Mouse (Mus musculus) MEL (cell line): ENCODE data around the gene Vwa8. TPM values are rescaled to one million over a fixed set of nuclear protein-coding genes. Genes with fewer than 3 reads are reported as not detected.

Experiments
- DNase-seq: peaks from one replicate; pipeline ENCODE4 v3.0.0; 2011; ENCODE audit warnings: low read depth, low spot score
- H3K27ac ChIP-seq: 2 replicates; pipeline ENCODE4 v1.5.1; 2012; ENCODE audit warnings: low read depth, mild to moderate bottlenecking, control low read depth, low read length, moderate library complexity; ENCODE audit not compliant: control insufficient read depth
- H3K27me3 ChIP-seq, 2 experiments: fragments of 150-350 bp in 1 of 2; sonication (generic) in 1 of 2; 2 replicates each; pipeline ENCODE4 v1.6.1; 2012; ENCODE audit warnings: low read length in 2 of 2, mild to moderate bottlenecking in 2 of 2, improper control_type of control experiment in 1 of 2, moderate library complexity in 1 of 2; ENCODE audit not compliant: insufficient read depth in 2 of 2, control insufficient read depth in 1 of 2
- H3K36me3 ChIP-seq, 2 experiments: 2 replicates each; pipeline ENCODE4 v1.6.1; 2012 to 2014; ENCODE audit warnings: low read length in 2 of 2, improper control_type of control experiment in 1 of 2, inconsistent platforms in 1 of 2, mild to moderate bottlenecking in 1 of 2; ENCODE audit not compliant: insufficient read depth in 2 of 2, control insufficient read depth in 1 of 2
- H3K4me1 ChIP-seq, 2 experiments: fragments of 150-350 bp in 1 of 2; sonication (generic) in 1 of 2; 2 replicates each; pipeline ENCODE4 v1.6.1; 2012; ENCODE audit warnings: low read length in 2 of 2, improper control_type of control experiment in 1 of 2, mild to moderate bottlenecking in 1 of 2; ENCODE audit not compliant: insufficient read depth in 2 of 2, control insufficient read depth in 1 of 2
- H3K4me3 ChIP-seq, 2 experiments: fragments of 150-350 bp in 1 of 2; sonication (generic) in 1 of 2; 2 replicates each; pipeline ENCODE4 v1.5.1; 2012; ENCODE audit warnings: low read depth in 2 of 2, low read length in 2 of 2, mild to moderate bottlenecking in 2 of 2, moderate library complexity in 2 of 2, control low read depth in 1 of 2, improper control_type of control experiment in 1 of 2; ENCODE audit not compliant: control insufficient read depth in 1 of 2, insufficient read depth in 1 of 2
- H3K79me2 ChIP-seq: 2 replicates; pipeline ENCODE4 v1.6.1; 2012; ENCODE audit warnings: mild to moderate bottlenecking, low read length, moderate library complexity; ENCODE audit not compliant: control insufficient read depth, poor library complexity, insufficient read depth
- H3K9ac ChIP-seq: 2 replicates; pipeline ENCODE4 v1.6.1; 2012; ENCODE audit warnings: low read depth, mild to moderate bottlenecking, control low read depth, low read length, moderate library complexity; ENCODE audit not compliant: control insufficient read depth, poor library complexity, severe bottlenecking
- H3K9me3 ChIP-seq: fragments of 150-350 bp; sonication (generic); replicated peaks from 2 replicates; pipeline ENCODE4 v1.6.1; 2012; ENCODE audit warnings: mild to moderate bottlenecking, low read length, improper control_type of control experiment, moderate library complexity; ENCODE audit not compliant: insufficient read depth
- BHLHE40 ChIP-seq: IDR thresholded peaks from 2 replicates; pipeline ENCODE4 v1.6.1; 2012; ENCODE audit warnings: low read depth, mild to moderate bottlenecking, inconsistent platforms, low read length, improper control_type of control experiment, borderline replicate concordance
- CHD1 ChIP-seq: IDR thresholded peaks from 2 replicates; pipeline ENCODE4 v1.6.1; 2012; ENCODE audit warnings: low read depth, mild to moderate bottlenecking, inconsistent platforms, low read length, improper control_type of control experiment
- CHD2 ChIP-seq: IDR thresholded peaks from 2 replicates; pipeline ENCODE4 v1.6.1; 2011; ENCODE audit warnings: low read length, improper control_type of control experiment
- E2F4 ChIP-seq: IDR thresholded peaks from 2 replicates; pipeline ENCODE4 v1.6.1; 2011; ENCODE audit warnings: low read depth, low read length, improper control_type of control experiment, borderline replicate concordance
- ELF1 ChIP-seq: IDR thresholded peaks from 2 replicates; pipeline ENCODE4 v1.6.1; 2014; ENCODE audit warnings: low read depth, mild to moderate bottlenecking, inconsistent platforms, low read length, improper control_type of control experiment, moderate library complexity
- GATA1 ChIP-seq: IDR thresholded peaks from 2 replicates; pipeline ENCODE4 v1.6.1; 2011; ENCODE audit warnings: low read depth, low read length, improper control_type of control experiment
- KAT2A ChIP-seq: conservative IDR thresholded peaks from 2 replicates; pipeline ENCODE4 v1.6.1; 2012; ENCODE audit warnings: low read depth, low read length, improper control_type of control experiment, inconsistent platforms
- MAFK ChIP-seq: IDR thresholded peaks from 2 replicates; pipeline ENCODE4 v1.6.1; 2011; ENCODE audit warnings: low read depth, mild to moderate bottlenecking, low read length, improper control_type of control experiment, borderline replicate concordance
- MAZ ChIP-seq: IDR thresholded peaks from 2 replicates; pipeline ENCODE4 v1.6.1; 2012; ENCODE audit warnings: low read depth, mild to moderate bottlenecking, inconsistent platforms, low read length, improper control_type of control experiment
- MXI1 ChIP-seq: IDR thresholded peaks from 2 replicates; pipeline ENCODE4 v1.6.1; 2011; ENCODE audit warnings: mild to moderate bottlenecking, low read depth, low read length, improper control_type of control experiment
- POLR2AphosphoS2 ChIP-seq: IDR thresholded peaks from 2 replicates; pipeline ENCODE4 v1.6.1; 2011; ENCODE audit warnings: low read length, improper control_type of control experiment
- POLR2AphosphoS5 ChIP-seq: IDR thresholded peaks from 2 replicates; pipeline ENCODE4 v1.6.1; 2012; ENCODE audit warnings: low read depth, borderline replicate concordance, mild to moderate bottlenecking, inconsistent platforms, low read length, moderate library complexity, mixed read lengths
- RCOR1 ChIP-seq: IDR thresholded peaks from 2 replicates; pipeline ENCODE4 v1.6.1; 2012; ENCODE audit warnings: low read depth, mild to moderate bottlenecking, inconsistent platforms, low read length, improper control_type of control experiment
- TCF12 ChIP-seq: IDR thresholded peaks from 2 replicates; pipeline ENCODE4 v1.6.1; 2014; ENCODE audit warnings: low read depth, mild to moderate bottlenecking, inconsistent platforms, low read length, improper control_type of control experiment, moderate library complexity
- USF1 ChIP-seq: IDR thresholded peaks from 2 replicates; pipeline ENCODE4 v1.6.1; 2014; ENCODE audit warnings: low read depth, mild to moderate bottlenecking, inconsistent platforms, low read length, improper control_type of control experiment, moderate library complexity
- ZC3H11A ChIP-seq: IDR thresholded peaks from 2 replicates; pipeline ENCODE4 v1.6.1; 2012; ENCODE audit warnings: low read depth, mild to moderate bottlenecking, inconsistent platforms, low read length, improper control_type of control experiment
- ZKSCAN1 ChIP-seq: IDR thresholded peaks from 2 replicates; pipeline ENCODE4 v1.6.1; 2012; ENCODE audit warnings: low read depth, mild to moderate bottlenecking, inconsistent platforms, low read length, improper control_type of control experiment, moderate library complexity
- ZMIZ1 ChIP-seq: IDR thresholded peaks from 2 replicates; pipeline ENCODE4 v1.6.1; 2012; ENCODE audit warnings: low read depth, mild to moderate bottlenecking, inconsistent platforms, low read length, improper control_type of control experiment, moderate library complexity
- polyA plus RNA-seq, 2 experiments: library from polyadenylated mRNA; stranded (reverse) in 1 of 2; unstranded in 1 of 2; fragments of >175 nt in 1 of 2; fragments of >200 nt in 1 of 2; gene quantifications; 2 replicates each; pipeline versions ENCODE4 v1.2.1 to v1.2.4; 2012; ENCODE audit warnings: low replicate concordance in 2 of 2, low read depth in 1 of 2; ENCODE audit not compliant: insufficient read length in 2 of 2, insufficient read depth in 1 of 2, missing spikeins in 1 of 2
- total RNA-seq: library from RNA; depleted of rRNA; stranded (reverse); fragments of 300-350 nt; gene quantifications from 2 replicates; pipeline ENCODE4 v1.2.3, GENCODE M21; 2012

Vwa8 gene
- total and polyA plus RNA-seq, 3 experiments, result 12.4 to 19.6 TPM; not detected in 1

DNA sequence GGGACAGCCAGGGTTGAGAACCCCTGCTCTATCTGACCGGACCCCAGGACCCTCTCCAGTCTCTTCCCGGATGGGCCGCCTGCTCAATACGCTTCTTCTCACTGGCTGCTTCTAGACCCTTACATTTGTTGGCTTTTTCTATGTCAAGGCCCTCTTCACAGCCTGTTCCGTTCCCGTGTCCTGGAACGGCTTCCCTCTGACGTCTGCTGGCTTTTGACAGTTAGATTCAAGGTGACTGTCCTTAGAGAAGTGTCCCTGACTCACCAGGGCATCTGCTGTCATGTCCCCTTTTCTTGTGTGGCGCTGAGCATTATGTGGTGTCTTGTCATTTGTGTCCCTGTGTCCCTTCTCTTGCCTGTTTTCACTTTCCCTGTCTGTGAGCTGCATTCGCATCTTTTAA, 121.8 kb downstream of the Vwa8 start:
- Histone ChIP-seq H3K9me3 (no peaks in the 10 kb centered on the region), H3K9ac (no peak overlapping the region), H3K27ac (no peak overlapping the region), H3K4me3 (no peak overlapping the region), H3K4me1 (no peaks in the 10 kb centered on the region), H3K36me3 (no peaks in the 10 kb centered on the region; a peak in 1 of 4 replicates), H3K27me3 (no peaks in the 10 kb centered on the region), H3K79me2 (no peaks in the 10 kb centered on the region)
- TF ChIP-seq POLR2AphosphoS2, result no peak
- TF ChIP-seq CHD2, result no peak
- no peak for DNase-seq

- DNase-seq, result no peak
- no peak overlapping the region for H3K9ac ChIP-seq
- H3K79me2 ChIP-seq, result no peaks in the 10 kb centered on the region
- TF ChIP-seq ELF1 (no peak), RCOR1 (no peak), MXI1 (no peak)
- no peaks in the 10 kb centered on the region; a peak in 1 of 4 replicates for H3K36me3 ChIP-seq
- no peaks in the 10 kb centered on the region for H3K9me3 ChIP-seq
- H3K27ac ChIP-seq, result no peak overlapping the region
- no peaks in the 10 kb centered on the region for H3K4me1 ChIP-seq
- H3K27me3 ChIP-seq, result no peaks in the 10 kb centered on the region
- no peak overlapping the region for H3K4me3 ChIP-seq
These were observed 123.6 kb downstream of the Vwa8 start for GRCm38 (mm10) chr14:78972424-78972823.

GRCm38 (mm10) chr14:78983104-78983503, 134.3 kb downstream of the Vwa8 start:
- Histone ChIP-seq H3K36me3 (peaks cover 0 to 2% of the 10 kb centered on the region in 2 experiments; a peak in 3 of 4 replicates), H3K9ac (no peak overlapping the region), H3K9me3 (no peaks in the 10 kb centered on the region), H3K4me1 (peaks cover 0 to 3% of the 10 kb centered on the region in 2 experiments; a peak in 1 of 4 replicates), H3K27me3 (no peaks in the 10 kb centered on the region), H3K4me3 (no peak overlapping the region), H3K27ac (no peak overlapping the region), H3K79me2 (no peaks in the 10 kb centered on the region)
- DNase-seq, result no peak
- no peak for TF ChIP-seq MAZ
- no peak for TF ChIP-seq E2F4
- no peak for TF ChIP-seq RCOR1
- no peak for TF ChIP-seq CHD1
- TF ChIP-seq KAT2A, result no peak

GRCm38 (mm10) chr14:78984296-78984695, 135.4 kb downstream of the Vwa8 start:
- no peaks in the 10 kb centered on the region for H3K9me3 ChIP-seq
- H3K27me3 ChIP-seq, result no peaks in the 10 kb centered on the region
- H3K4me3 ChIP-seq, result no peak overlapping the region
- no peak for TF ChIP-seq ZC3H11A
- TF ChIP-seq ELF1, result no peak
- no peak for TF ChIP-seq TCF12
- no peak for TF ChIP-seq MAFK
- TF ChIP-seq USF1, result no peak
- TF ChIP-seq GATA1, result no peak
- TF ChIP-seq POLR2AphosphoS5, result no peak
- TF ChIP-seq ZMIZ1, result no peak
- no peak for TF ChIP-seq ZKSCAN1
- TF ChIP-seq BHLHE40, result no peak
- TF ChIP-seq POLR2AphosphoS2, result no peak
- H3K9ac ChIP-seq, result no peak overlapping the region
- peaks cover 0 to 3% of the 10 kb centered on the region in 2 experiments; a peak in 1 of 4 replicates for H3K4me1 ChIP-seq
- DNase-seq, result peak; percentile 72
- peaks cover 0 to 2% of the 10 kb centered on the region in 2 experiments; a peak in 3 of 4 replicates for H3K36me3 ChIP-seq
- H3K79me2 ChIP-seq, result no peaks in the 10 kb centered on the region
- H3K27ac ChIP-seq, result no peak overlapping the region
